Mouse (Mus musculus): ENCODE measurements at regions not wholly inside any gene's neighbourhood (a gene's known extent, or its start where the extent isn't known, plus 50 kb on each side); places are given as distances from the start of the nearest gene placed in this dataset.

DNA sequence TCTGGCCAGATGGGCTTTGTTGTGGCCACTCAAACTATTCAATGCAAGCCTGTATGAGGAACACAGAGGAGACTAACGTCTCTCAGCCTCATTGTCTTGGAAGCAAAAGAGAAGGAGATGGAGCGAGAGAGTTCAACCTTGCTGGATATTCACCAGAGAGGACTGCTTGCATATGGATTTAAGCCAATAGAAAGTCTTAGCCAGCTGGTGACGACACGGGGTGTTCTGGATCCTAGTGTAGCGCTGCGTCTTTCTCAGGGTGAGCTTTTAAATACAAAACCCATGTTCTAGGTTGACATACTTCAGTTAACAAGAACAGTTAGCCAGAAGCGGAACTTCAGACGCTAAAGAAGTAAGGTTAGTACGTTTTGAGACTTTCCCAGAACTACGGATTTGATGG, 174.9 kb downstream of the Plpp3 start:
- no peaks in the 10 kb centered on the region for H3K9me3 ChIP-seq
- peaks cover 12% of the 10 kb centered on the region for H3K4me1 ChIP-seq
- no peak for ATAC-seq (ENCODE audit: insufficient number of reproducible peaks, low FRiP score, low TSS enrichment, low read depth)
- no peaks in the 10 kb centered on the region for H3K36me3 ChIP-seq
- 78% methylated on average over 10 of the region's 10 CpGs for WGBS
- H3K4me3 ChIP-seq: no peak overlapping the region
- no peak overlapping the region for H3K9ac ChIP-seq
- no peak overlapping the region for H3K27ac ChIP-seq
- no peaks in the 10 kb centered on the region for H3K27me3 ChIP-seq
- H3K4me2 ChIP-seq: no peak overlapping the region

DNA sequence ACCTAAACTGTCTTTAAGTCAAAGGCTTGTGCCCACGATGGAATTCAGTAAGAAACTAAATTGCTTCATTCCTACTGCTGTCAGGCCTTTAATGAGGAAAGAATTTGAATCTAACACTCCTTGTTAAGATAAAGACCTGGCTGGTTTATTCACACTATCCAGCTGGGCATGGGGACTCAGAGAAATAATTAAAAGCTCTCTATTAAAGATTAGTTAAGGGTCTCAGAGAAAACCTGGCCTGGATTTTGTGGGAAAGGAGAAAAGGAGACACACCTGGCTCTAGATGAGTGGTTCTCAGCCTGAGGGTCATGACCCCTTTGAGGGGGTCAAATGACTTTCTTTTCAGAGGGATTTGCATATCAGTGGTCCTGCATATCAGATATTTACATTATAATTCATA, 178.7 kb downstream of the Plpp3 start:
- ATAC-seq (ENCODE audit: insufficient number of reproducible peaks, low FRiP score, low TSS enrichment, low read depth): no peak
- no peak overlapping the region for H3K4me3 ChIP-seq
- H3K27me3 ChIP-seq: no peaks in the 10 kb centered on the region
- 0 out of 2 replicates have a peak, but pooled peaks cover 3% of the 10 kb centered on the region for H3K4me1 ChIP-seq
- no peaks in the 10 kb centered on the region for H3K9me3 ChIP-seq
- H3K4me2 ChIP-seq: no peak overlapping the region
- no peak overlapping the region for H3K27ac ChIP-seq
- no peaks in the 10 kb centered on the region for H3K36me3 ChIP-seq
- 15% methylated on average over 1 of the region's 1 CpGs for WGBS
- H3K9ac ChIP-seq: no peak overlapping the region

GRCm38 (mm10) chr4:105336557-105336956, 179.4 kb downstream of the Plpp3 start:
- H3K4me3 ChIP-seq: no peak overlapping the region
- WGBS: 62% methylated on average over 4 of the region's 4 CpGs

DNA sequence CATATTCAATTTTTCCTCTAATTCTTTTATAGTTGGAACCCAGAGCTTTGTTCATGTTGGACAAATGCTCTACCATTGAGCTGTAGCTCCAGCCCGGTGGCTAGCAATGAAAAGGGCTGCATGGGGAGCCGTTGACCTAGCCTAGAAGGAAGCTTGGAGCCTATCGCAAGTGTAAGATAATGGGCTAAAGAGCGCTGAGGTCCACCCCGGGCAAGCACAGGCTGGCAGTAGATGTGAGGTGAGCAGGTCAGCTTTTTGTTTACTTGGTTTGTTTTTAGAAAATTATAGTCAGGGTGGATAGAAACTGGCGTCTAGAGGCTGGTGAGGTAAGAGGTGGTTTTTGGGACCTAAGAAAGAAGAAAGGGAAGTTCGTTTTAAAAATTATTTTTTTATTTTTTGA, 181.0 kb downstream of the Plpp3 start:
- Histone ChIP-seq H3K9me3 (no peaks in the 10 kb centered on the region), H3K4me2 (no peak overlapping the region), H3K4me1 (0 out of 2 replicates have a peak, but pooled peaks cover 3% of the 10 kb centered on the region), H3K27ac (no peak overlapping the region), H3K4me3 (no peak overlapping the region), H3K27me3 (no peaks in the 10 kb centered on the region), H3K36me3 (no peaks in the 10 kb centered on the region), H3K9ac (no peak overlapping the region)
- WGBS: 79% methylated on average over 7 of the region's 7 CpGs
- no peak for ATAC-seq (ENCODE audit: insufficient number of reproducible peaks, low FRiP score, low TSS enrichment, low read depth)

More at GRCm38 (mm10) chr4:105336557-105336956, 179.4 kb downstream of the Plpp3 start:
- Histone ChIP-seq H3K4me2 (no peak overlapping the region), H3K4me1 (0 out of 2 replicates have a peak, but pooled peaks cover 3% of the 10 kb centered on the region), H3K36me3 (no peaks in the 10 kb centered on the region), H3K27me3 (no peaks in the 10 kb centered on the region), H3K27ac (no peak overlapping the region), H3K9ac (no peak overlapping the region), H3K9me3 (no peaks in the 10 kb centered on the region)
- ATAC-seq (ENCODE audit: insufficient number of reproducible peaks, low FRiP score, low TSS enrichment, low read depth): no peak

- 48% methylated on average over 7 of the region's 7 CpGs for WGBS
- no peak overlapping the region for H3K27ac ChIP-seq
- no peak overlapping the region for H3K4me2 ChIP-seq
- no peak overlapping the region for H3K9ac ChIP-seq
- no peaks in the 10 kb centered on the region for H3K27me3 ChIP-seq
- H3K9me3 ChIP-seq: no peaks in the 10 kb centered on the region
- 0 out of 2 replicates have a peak, but pooled peaks cover 3% of the 10 kb centered on the region for H3K4me1 ChIP-seq
- ATAC-seq (ENCODE audit: insufficient number of reproducible peaks, low FRiP score, low TSS enrichment, low read depth): no peak
- H3K36me3 ChIP-seq: no peaks in the 10 kb centered on the region
- no peak overlapping the region for H3K4me3 ChIP-seq
Measured at GRCm38 (mm10) chr4:105338861-105339260, 181.7 kb downstream of the Plpp3 start.

DNA sequence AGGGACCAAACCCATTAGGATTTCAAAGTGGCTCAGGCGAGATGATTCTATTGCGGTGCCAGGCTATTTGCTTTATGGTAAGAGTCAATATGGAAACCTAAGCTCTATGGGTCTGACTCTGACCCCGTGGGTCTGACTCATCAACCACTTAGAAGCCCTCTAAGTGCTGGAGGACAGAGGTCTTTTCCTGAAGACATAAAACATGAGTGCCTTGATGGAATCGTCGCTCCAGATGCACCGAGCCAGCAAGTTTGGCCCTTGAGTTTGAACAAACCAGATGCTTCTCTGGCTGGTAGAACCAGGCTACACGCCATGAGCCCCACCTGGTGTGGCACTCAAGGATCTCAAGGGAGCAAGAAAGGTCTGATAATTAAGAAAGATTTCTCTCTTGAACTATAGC, 184.1 kb downstream of the Plpp3 start:
- 65% methylated on average over 7 of the region's 7 CpGs for WGBS
- Histone ChIP-seq H3K4me3 (no peak overlapping the region), H3K27me3 (no peaks in the 10 kb centered on the region), H3K27ac (no peak overlapping the region), H3K9me3 (no peaks in the 10 kb centered on the region), H3K4me1 (0 out of 2 replicates have a peak, but pooled peaks cover 3% of the 10 kb centered on the region), H3K36me3 (no peaks in the 10 kb centered on the region), H3K4me2 (no peak overlapping the region), H3K9ac (no peak overlapping the region)
- ATAC-seq (ENCODE audit: insufficient number of reproducible peaks, low FRiP score, low TSS enrichment, low read depth): no peak

GRCm38 (mm10) chr4:105346846-105347245, 189.7 kb downstream of the Plpp3 start:
- no peaks in the 10 kb centered on the region for H3K27me3 ChIP-seq
- H3K36me3 ChIP-seq: no peaks in the 10 kb centered on the region
- no peak for ATAC-seq (ENCODE audit: insufficient number of reproducible peaks, low FRiP score, low TSS enrichment, low read depth)
- no peak overlapping the region for H3K27ac ChIP-seq
- no peak overlapping the region for H3K9ac ChIP-seq
- H3K4me2 ChIP-seq: no peak overlapping the region
- peaks cover 11% of the 10 kb centered on the region for H3K4me1 ChIP-seq
- H3K9me3 ChIP-seq: no peaks in the 10 kb centered on the region
- no peak overlapping the region for H3K4me3 ChIP-seq
- 85% methylated on average over 8 of the region's 8 CpGs for WGBS

- 21% methylated on average over 8 of the region's 8 CpGs for WGBS
- Histone ChIP-seq H3K27ac (no peak overlapping the region), H3K4me2 (no peak overlapping the region), H3K4me3 (no peak overlapping the region), H3K9ac (no peak overlapping the region), H3K36me3 (no peaks in the 10 kb centered on the region), H3K4me1 (peaks cover 22% of the 10 kb centered on the region), H3K27me3 (no peaks in the 10 kb centered on the region), H3K9me3 (no peaks in the 10 kb centered on the region)
- ATAC-seq (ENCODE audit: insufficient number of reproducible peaks, low FRiP score, low TSS enrichment, low read depth): no peak
Measured at GRCm38 (mm10) chr4:105347911-105348310, 190.8 kb downstream of the Plpp3 start.

- no peaks in the 10 kb centered on the region for H3K9me3 ChIP-seq
- WGBS: 75% methylated on average over 8 of the region's 8 CpGs
- no peak for ATAC-seq (ENCODE audit: insufficient number of reproducible peaks, low FRiP score, low TSS enrichment, low read depth)
- no peak overlapping the region for H3K4me2 ChIP-seq
- H3K27ac ChIP-seq: no peak overlapping the region
- H3K36me3 ChIP-seq: no peaks in the 10 kb centered on the region
- no peak overlapping the region for H3K4me3 ChIP-seq
- no peak overlapping the region for H3K9ac ChIP-seq
- no peaks in the 10 kb centered on the region for H3K27me3 ChIP-seq
- H3K4me1 ChIP-seq: peaks cover 22% of the 10 kb centered on the region
Measured at GRCm38 (mm10) chr4:105349316-105350207, 192.4 kb downstream of the Plpp3 start.

GRCm38 (mm10) chr4:105352342-105352741, 195.2 kb downstream of the Plpp3 start:
- no peak overlapping the region for H3K4me3 ChIP-seq
- H3K36me3 ChIP-seq: no peaks in the 10 kb centered on the region
- peak; percentile 74 for ATAC-seq (ENCODE audit: insufficient number of reproducible peaks, low FRiP score, low TSS enrichment, low read depth)

GRCm38 (mm10) chr4:105352953-105353352, 195.8 kb downstream of the Plpp3 start:
- no peaks in the 10 kb centered on the region for H3K9me3 ChIP-seq
- no peak overlapping the region for H3K9ac ChIP-seq
- no peak overlapping the region for H3K4me3 ChIP-seq
- H3K4me1 ChIP-seq: peaks cover 18% of the 10 kb centered on the region
- 56% methylated on average over 3 of the region's 3 CpGs for WGBS
- no peak overlapping the region for H3K4me2 ChIP-seq
- ATAC-seq (ENCODE audit: insufficient number of reproducible peaks, low FRiP score, low TSS enrichment, low read depth): no peak
- H3K27me3 ChIP-seq: no peaks in the 10 kb centered on the region
- H3K36me3 ChIP-seq: no peaks in the 10 kb centered on the region
- H3K27ac ChIP-seq: no peak overlapping the region

More at GRCm38 (mm10) chr4:105352342-105352741, 195.2 kb downstream of the Plpp3 start:
- Histone ChIP-seq H3K9me3 (no peaks in the 10 kb centered on the region), H3K27ac (no peak overlapping the region; the same call in 1 of the 2 replicates), H3K4me1 (peaks cover 22% of the 10 kb centered on the region), H3K4me2 (no peak overlapping the region), H3K9ac (no peak overlapping the region), H3K27me3 (no peaks in the 10 kb centered on the region)
- WGBS: 30% methylated on average over 7 of the region's 7 CpGs

GRCm38 (mm10) chr4:105354097-105354496, 196.9 kb downstream of the Plpp3 start:
- Histone ChIP-seq H3K4me3 (no peak overlapping the region), H3K4me1 (peaks cover 15% of the 10 kb centered on the region), H3K36me3 (no peaks in the 10 kb centered on the region), H3K27me3 (no peaks in the 10 kb centered on the region), H3K4me2 (no peak overlapping the region), H3K9me3 (no peaks in the 10 kb centered on the region), H3K27ac (no peak overlapping the region), H3K9ac (no peak overlapping the region)
- WGBS: 64% methylated on average over 8 of the region's 8 CpGs
- ATAC-seq (ENCODE audit: insufficient number of reproducible peaks, low FRiP score, low TSS enrichment, low read depth): no peak
